Mouse (Mus musculus): ENCODE measurements around the gene Gpatch2. TPM values are rescaled to one million over a fixed set of nuclear protein-coding genes. Genes with fewer than 3 reads are reported as not detected.

Gene Gpatch2
- polyA plus RNA-seq, 1 experiment from 2014 or later, result 25.7 TPM

GRCm38 (mm10) chr1:187230255-187230654, 14.9 kb downstream of the Gpatch2 start:
- Histone ChIP-seq H3K27me3 (ENCODE audit: low read depth, poor library complexity, severe bottlenecking) (no peaks in the 10 kb centered on the region), H3K4me3 (no peak overlapping the region), H3K9me3 (replicated peaks) (no peaks in the 10 kb centered on the region), H3K36me3 (peaks cover 57% of the 10 kb centered on the region), H3K27ac (replicated peaks) (no peak overlapping the region), H3K4me1 (no peaks in the 10 kb centered on the region)
- DNase-seq (ENCODE audit: low spot score), result no peak
- WGBS, result 92% methylated on average over 5 of the region's 5 CpGs

- no peaks in the 10 kb centered on the region for H3K9me3 ChIP-seq (replicated peaks)
- no peaks in the 10 kb centered on the region for H3K4me1 ChIP-seq
- H3K4me3 ChIP-seq, result no peak overlapping the region
- WGBS, result 88% methylated on average over 14 of the region's 14 CpGs
- H3K36me3 ChIP-seq, result peaks cover 49% of the 10 kb centered on the region
- H3K27ac ChIP-seq (replicated peaks), result no peak overlapping the region
- DNase-seq (ENCODE audit: low spot score), result no peak
- H3K27me3 ChIP-seq (ENCODE audit: low read depth, poor library complexity, severe bottlenecking), result no peaks in the 10 kb centered on the region
These were observed 17.1 kb downstream of the Gpatch2 start for GRCm38 (mm10) chr1:187232196-187232955.

DNA sequence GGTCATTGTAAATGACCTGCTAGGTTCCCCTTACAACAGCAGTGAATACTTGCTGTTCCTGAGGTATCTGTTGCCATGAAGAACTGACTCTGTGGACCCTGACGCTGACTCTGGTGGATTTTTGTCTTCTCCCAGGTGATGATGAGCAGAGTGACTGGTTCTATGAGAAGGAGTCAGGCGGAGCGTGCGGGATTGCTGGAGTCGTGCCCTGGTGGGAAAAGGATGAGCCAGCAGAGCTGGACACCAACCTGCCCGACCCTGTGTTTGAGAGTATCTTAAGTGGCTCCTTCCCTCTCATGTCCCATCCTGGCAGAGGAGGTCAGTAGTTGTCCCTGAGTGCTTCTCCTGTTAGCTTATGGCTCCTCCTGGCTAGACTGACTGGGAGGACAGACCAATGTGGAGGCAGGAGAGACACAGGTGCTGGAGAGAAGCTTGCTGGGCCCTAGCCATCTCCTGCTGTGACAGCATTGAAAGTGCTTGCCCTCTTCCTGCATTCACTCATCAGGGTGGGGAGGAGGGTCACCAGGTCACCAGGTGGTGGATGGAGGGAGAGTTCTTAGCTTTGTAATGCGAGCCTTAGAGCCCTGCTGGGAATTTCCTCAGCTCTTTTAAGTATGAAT, 17.8 kb downstream of the Gpatch2 start:
- WGBS, result 64% methylated on average over 7 of the region's 7 CpGs
- no peak for DNase-seq (ENCODE audit: low spot score)
- Histone ChIP-seq H3K9me3 (replicated peaks) (no peaks in the 10 kb centered on the region), H3K27ac (replicated peaks) (no peak overlapping the region), H3K36me3 (peaks cover 49% of the 10 kb centered on the region), H3K4me3 (no peak overlapping the region), H3K4me1 (no peaks in the 10 kb centered on the region), H3K27me3 (ENCODE audit: low read depth, poor library complexity, severe bottlenecking) (no peaks in the 10 kb centered on the region)

DNA sequence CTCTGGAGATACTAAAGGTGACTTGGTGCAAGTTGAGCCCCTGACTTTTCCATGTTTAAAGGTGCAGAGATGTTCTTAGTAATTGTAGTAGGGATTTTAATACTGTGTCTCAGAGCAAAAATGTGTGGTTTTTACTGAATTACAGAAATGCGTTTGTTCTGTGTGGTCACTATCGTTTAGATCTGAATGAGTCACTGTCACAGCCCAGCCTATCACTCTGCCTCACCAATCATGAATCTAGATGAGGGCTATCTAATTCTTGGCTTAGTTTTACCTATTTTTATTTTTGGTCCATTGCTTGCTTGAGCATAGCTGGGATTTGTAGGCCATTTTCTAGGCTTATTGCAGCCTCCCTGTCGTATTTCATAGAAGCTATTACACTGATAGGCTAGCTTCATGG, 19.9 kb downstream of the Gpatch2 start:
- 93% methylated on average over 3 of the region's 3 CpGs for WGBS
- peaks cover 41% of the 10 kb centered on the region for H3K36me3 ChIP-seq
- H3K4me1 ChIP-seq, result no peaks in the 10 kb centered on the region
- DNase-seq (ENCODE audit: low spot score), result no peak
- H3K27me3 ChIP-seq (ENCODE audit: low read depth, poor library complexity, severe bottlenecking), result no peaks in the 10 kb centered on the region
- H3K27ac ChIP-seq (replicated peaks), result no peak overlapping the region
- H3K9me3 ChIP-seq (replicated peaks), result no peaks in the 10 kb centered on the region
- no peak overlapping the region for H3K4me3 ChIP-seq

GRCm38 (mm10) chr1:187236296-187236695, 21.0 kb downstream of the Gpatch2 start:
- H3K27me3 ChIP-seq (ENCODE audit: low read depth, poor library complexity, severe bottlenecking), result no peaks in the 10 kb centered on the region
- H3K4me1 ChIP-seq, result no peaks in the 10 kb centered on the region
- peaks cover 34% of the 10 kb centered on the region for H3K36me3 ChIP-seq
- H3K27ac ChIP-seq (replicated peaks), result no peak overlapping the region
- DNase-seq (ENCODE audit: low spot score), result no peak
- no peak overlapping the region for H3K4me3 ChIP-seq
- whole genome bisulfite sequencing, result 91% methylated on average over 6 of the region's 6 CpGs
- H3K9me3 ChIP-seq (replicated peaks), result no peaks in the 10 kb centered on the region

DNA sequence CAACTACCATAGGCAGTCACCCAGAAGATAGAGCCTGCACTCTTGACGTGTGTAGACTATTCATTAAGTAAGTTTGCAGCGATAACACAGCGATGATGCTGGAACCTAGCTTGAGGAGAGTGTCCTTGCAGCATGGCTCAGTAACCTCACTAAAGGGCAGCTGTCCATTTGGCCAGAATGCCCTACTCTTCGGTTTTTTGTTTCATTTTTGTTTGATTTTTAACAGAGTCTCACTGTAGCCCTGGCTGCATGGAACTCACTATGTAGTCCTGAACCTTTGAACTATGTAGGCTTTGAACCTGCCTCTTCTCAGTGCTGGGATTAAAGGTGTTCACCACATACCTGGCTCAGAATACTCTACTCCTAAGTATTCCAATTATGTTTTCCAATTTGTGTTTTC, 22.8 kb downstream of the Gpatch2 start:
- 92% methylated on average over 4 of the region's 4 CpGs for WGBS
- no peaks in the 10 kb centered on the region for H3K9me3 ChIP-seq (replicated peaks)
- no peaks in the 10 kb centered on the region for H3K4me1 ChIP-seq

DNA sequence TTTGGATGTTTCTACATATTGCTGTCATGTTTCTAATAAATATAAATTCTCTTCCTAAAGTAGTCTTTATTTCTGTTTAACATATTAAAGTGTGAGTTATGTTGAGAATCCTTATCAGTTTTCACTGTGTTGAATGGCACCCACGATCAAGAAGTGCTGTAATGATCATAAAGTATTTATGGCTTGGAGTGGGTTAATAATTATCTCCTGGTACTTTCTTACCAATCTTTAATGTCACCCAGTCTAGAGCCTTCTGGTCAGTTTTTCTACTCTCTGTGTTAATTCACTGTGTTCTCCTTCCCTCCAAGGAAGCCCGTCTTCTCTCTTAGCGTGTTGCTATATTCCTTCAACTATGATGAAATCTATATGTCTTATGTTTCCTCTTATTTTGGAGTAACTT, 25.0 kb downstream of the Gpatch2 start:
- no peak for DNase-seq (ENCODE audit: low spot score)
- Histone ChIP-seq H3K4me3 (no peak overlapping the region), H3K27me3 (ENCODE audit: low read depth, poor library complexity, severe bottlenecking) (no peaks in the 10 kb centered on the region), H3K9me3 (replicated peaks) (no peaks in the 10 kb centered on the region), H3K27ac (replicated peaks) (no peak overlapping the region), H3K36me3 (peaks cover 14% of the 10 kb centered on the region), H3K4me1 (0 out of 2 replicates have a peak, but pooled peaks cover 3% of the 10 kb centered on the region)
- WGBS, result 98% methylated on average over 3 of the region's 3 CpGs

More for the DNA sequence above, 22.8 kb downstream of the Gpatch2 start:
- Histone ChIP-seq H3K4me3 (no peak overlapping the region), H3K36me3 (peaks cover 27% of the 10 kb centered on the region), H3K27ac (replicated peaks) (no peak overlapping the region), H3K27me3 (ENCODE audit: low read depth, poor library complexity, severe bottlenecking) (no peaks in the 10 kb centered on the region)
- no peak for DNase-seq (ENCODE audit: low spot score)

- Histone ChIP-seq H3K27ac (replicated peaks) (no peak overlapping the region), H3K9me3 (replicated peaks) (no peaks in the 10 kb centered on the region), H3K27me3 (ENCODE audit: low read depth, poor library complexity, severe bottlenecking) (no peaks in the 10 kb centered on the region), H3K4me1 (0 out of 2 replicates have a peak, but pooled peaks cover 3% of the 10 kb centered on the region), H3K4me3 (no peak overlapping the region), H3K36me3 (peaks cover 8% of the 10 kb centered on the region)
- 91% methylated on average over 5 of the region's 5 CpGs for WGBS
- DNase-seq (ENCODE audit: low spot score), result no peak
These were observed 26.0 kb downstream of the Gpatch2 start for GRCm38 (mm10) chr1:187241329-187241728.

DNA sequence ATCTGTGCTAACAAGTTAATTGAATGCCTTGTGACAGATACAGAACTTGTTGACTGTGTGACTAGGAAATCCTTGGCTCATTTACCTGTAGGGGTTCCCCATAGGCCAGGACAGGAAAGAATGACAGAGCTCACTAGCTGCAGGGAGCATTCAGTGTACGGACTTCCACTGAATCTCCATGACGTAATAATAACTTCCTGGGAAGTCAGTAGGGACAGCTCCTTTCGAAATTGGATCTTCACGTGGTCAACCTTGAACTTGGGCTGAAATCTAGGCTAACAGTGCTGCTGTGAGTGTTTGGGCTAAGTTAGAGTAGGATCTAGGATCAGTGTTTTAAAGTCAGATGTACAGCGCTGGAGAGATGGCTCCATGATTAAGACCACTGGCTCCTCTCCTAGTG, 29.4 kb downstream of the Gpatch2 start:
- WGBS, result 88% methylated on average over 5 of the region's 5 CpGs
- Histone ChIP-seq H3K36me3 (no peaks in the 10 kb centered on the region), H3K4me3 (no peak overlapping the region), H3K9me3 (replicated peaks) (no peaks in the 10 kb centered on the region), H3K4me1 (0 out of 2 replicates have a peak, but pooled peaks cover 3% of the 10 kb centered on the region), H3K27ac (replicated peaks) (no peak overlapping the region), H3K27me3 (ENCODE audit: low read depth, poor library complexity, severe bottlenecking) (no peaks in the 10 kb centered on the region)
- DNase-seq (ENCODE audit: low spot score), result no peak

- H3K4me1 ChIP-seq, result no peaks in the 10 kb centered on the region
- no peak overlapping the region for H3K4me3 ChIP-seq
- H3K27me3 ChIP-seq (ENCODE audit: low read depth, poor library complexity, severe bottlenecking), result no peaks in the 10 kb centered on the region
- no peaks in the 10 kb centered on the region for H3K9me3 ChIP-seq (replicated peaks)
- no peak for DNase-seq (ENCODE audit: low spot score)
- 85% methylated on average over 1 of the region's 1 CpGs for WGBS
- no peak overlapping the region for H3K27ac ChIP-seq (replicated peaks)
- H3K36me3 ChIP-seq, result peaks cover 3% of the 10 kb centered on the region; the same call in 1 of the 2 replicates
These were observed 35.5 kb downstream of the Gpatch2 start for GRCm38 (mm10) chr1:187250741-187251262.

DNA sequence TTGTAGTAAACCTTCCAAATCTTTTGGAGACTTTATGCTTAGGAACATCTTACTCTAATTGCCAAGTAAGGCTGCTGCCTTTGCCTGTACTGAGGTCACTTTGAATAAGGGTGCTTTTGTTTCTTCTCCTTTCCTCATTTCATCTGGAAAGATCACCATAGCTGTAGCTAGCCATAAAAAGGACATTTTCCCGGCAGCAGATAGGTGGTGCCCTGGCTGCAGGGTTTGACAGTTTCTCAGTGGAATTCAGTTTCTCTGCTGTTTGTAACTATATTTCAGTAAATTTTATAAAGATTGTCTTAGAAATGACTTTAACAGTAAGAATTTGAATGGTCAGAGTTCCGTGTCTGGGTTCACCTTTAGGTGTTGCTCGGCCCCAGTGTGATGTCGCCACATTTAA, 43.4 kb downstream of the Gpatch2 start:
- H3K4me3 ChIP-seq, result no peak overlapping the region
- WGBS, result 84% methylated on average over 4 of the region's 4 CpGs
- DNase-seq (ENCODE audit: low spot score), result no peak

GRCm38 (mm10) chr1:187267601-187268000, 52.3 kb downstream of the Gpatch2 start:
- no peaks in the 10 kb centered on the region for H3K9me3 ChIP-seq (replicated peaks)
- no peak overlapping the region for H3K4me3 ChIP-seq
- 86% methylated on average over 4 of the region's 4 CpGs for WGBS
- no peaks in the 10 kb centered on the region for H3K36me3 ChIP-seq
- DNase-seq (ENCODE audit: low spot score), result no peak
- H3K27ac ChIP-seq (replicated peaks), result no peak overlapping the region
- peaks cover 64% of the 10 kb centered on the region for H3K4me1 ChIP-seq
- H3K27me3 ChIP-seq (ENCODE audit: low read depth, poor library complexity, severe bottlenecking), result no peaks in the 10 kb centered on the region

More for the DNA sequence above, 43.4 kb downstream of the Gpatch2 start:
- Histone ChIP-seq H3K36me3 (no peaks in the 10 kb centered on the region), H3K9me3 (replicated peaks) (no peaks in the 10 kb centered on the region), H3K27ac (replicated peaks) (no peak overlapping the region), H3K4me1 (peaks cover 53% of the 10 kb centered on the region), H3K27me3 (ENCODE audit: low read depth, poor library complexity, severe bottlenecking) (no peaks in the 10 kb centered on the region)
